Mouse (Mus musculus) kidney, adult 2 months (tissue): ENCODE measurements around the gene Amfr.

ENCODE experiments used
- CTCF ChIP-seq: fragments of 200-500 bp; conservative IDR thresholded peaks from 2 replicates; pipeline ENCODE4 v1.5.1; 2011; ENCODE audit warnings: low read depth, mild to moderate bottlenecking, control low read depth, low read length, moderate library complexity, mixed read lengths; ENCODE audit not compliant: insufficient read depth, insufficient read length
- POLR2A ChIP-seq: fragments of 200-500 bp; IDR thresholded peaks from one replicate; pipeline ENCODE4 v1.6.1; 2011; ENCODE audit warnings: low read depth, low read length, control low read depth

DNA sequence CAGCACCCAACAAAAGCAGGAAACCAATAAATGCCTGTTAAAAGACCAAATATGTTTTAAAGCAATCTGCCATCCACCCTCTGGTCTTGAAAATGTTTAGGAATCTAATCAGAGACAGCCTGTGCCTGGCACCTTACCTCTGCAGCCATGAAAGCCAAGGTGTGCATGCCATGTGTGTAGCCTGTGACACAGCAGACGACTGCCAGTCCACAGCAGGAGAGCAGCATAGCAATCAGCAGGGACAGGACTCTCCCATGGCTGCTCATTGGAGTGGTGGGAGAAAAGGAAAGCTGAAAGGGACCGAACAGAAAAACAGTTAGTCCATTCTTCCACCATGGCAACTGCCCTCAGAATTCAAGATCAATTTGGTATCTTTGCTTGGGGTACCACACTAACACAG is 13.7 kb downstream of the Amfr start:
- TF ChIP-seq CTCF (no peak), POLR2A (no peak)
